ENCODE assay signal across 9 mouse cellular contexts in genomic region chr4:135931832-135932231, GRCm38 (mm10). TPM values are rescaled to one million over a fixed set of nuclear protein-coding genes. Genes with fewer than 3 reads are reported as not detected.
DNase-seq lines count a peak whose midpoint lies in the region; ATAC-seq and TF ChIP-seq lines count a peak whose summit lies in the region.
"Had no signal": no experiment of that assay in that cellular context is flagged by ENCODE, and none has a peak within 500 bp of the region (broad histone marks: within the 10 kb centered on the region; RNA-seq: fewer than 3 reads in every experiment).

No protein-coding gene starts in this region.

- peak; percentile 54 for DNase-seq in kidney, adult 9 months
- DNase-seq in kidney, adult 8-10 months = no peak
- DNase-seq in embryonic facial prominence, embryonic 14.5 days (ENCODE audit: low spot score) = peak; percentile 50
- peak; percentile 73 for DNase-seq in naive thymus-derived CD4-positive, alpha-beta T cell, adult 2 months (ENCODE audit: low read depth)
- no peak for DNase-seq in testis, postnatal 10 days (ENCODE audit: low spot score)
- DNase-seq in left cerebral cortex, adult 11 months (ENCODE audit: low spot score) = no peak
- DNase-seq in left cerebral cortex, postnatal 25 days (ENCODE audit: low spot score in 2 of 2) = no peak

- peak; percentile 46 for TF ChIP-seq CTCF in E14TG2a.4 (conservative IDR thresholded peaks at IDR 0.05; ENCODE audit: low read length)

- H3K36me3 ChIP-seq in E14TG2a.4 (ENCODE audit: insufficient read depth, low read length) = peaks cover 67% of the 10 kb centered on the region
- peaks cover 32% of the 10 kb centered on the region for H3K36me3 ChIP-seq in embryonic facial prominence, embryonic 14.5 days (ENCODE audit: control insufficient read depth, insufficient read depth, low read length)

- no peak for ATAC-seq in embryonic facial prominence, embryonic 14.5 days (ENCODE audit: low read depth)

- H3K9ac ChIP-seq in embryonic facial prominence, embryonic 14.5 days (ENCODE audit: low read depth, low read length) = no peak overlapping the region
- H3K9ac ChIP-seq: liver, embryonic 15.5 days had no signal

- WGBS in embryonic facial prominence, embryonic 14.5 days = 59% methylated on average over 5 of the region's 5 CpGs

- H3K4me3 ChIP-seq in E14TG2a.4 (replicated peaks; ENCODE audit: low read length) = no peak overlapping the region
- no peak overlapping the region for H3K4me3 ChIP-seq in embryonic facial prominence, embryonic 14.5 days (ENCODE audit: low read depth, low read length)
- H3K4me3 ChIP-seq: liver, embryonic 15.5 days had no signal

- no peaks in the 10 kb centered on the region for H3K27me3 ChIP-seq in E14TG2a.4 (ENCODE audit: insufficient read depth, low read length)
- H3K27me3 ChIP-seq in embryonic facial prominence, embryonic 14.5 days (replicated peaks; ENCODE audit: control insufficient read depth, insufficient read depth, low read length) = no peaks in the 10 kb centered on the region
- H3K27me3 ChIP-seq: liver, embryonic 15.5 days had no signal

- no peak overlapping the region for H3K4me2 ChIP-seq in embryonic facial prominence, embryonic 14.5 days (ENCODE audit: low read depth, low read length)
- H3K4me2 ChIP-seq: liver, embryonic 15.5 days had no signal

- no peak overlapping the region for H3K27ac ChIP-seq in embryonic facial prominence, embryonic 14.5 days (replicated peaks; ENCODE audit: low read depth, low read length)
- H3K27ac ChIP-seq: liver, embryonic 15.5 days had no signal

- intact Hi-C loops in left cerebral cortex, postnatal 25 days (cut with DNase I) = loop anchor here (5.0 kb wide), 1 partner anchor 40 kb away; no protein-coding TSS in a partner anchor

- no peaks in the 10 kb centered on the region for H3K9me3 ChIP-seq in E14TG2a.4 (ENCODE audit: low read length)
- no peaks in the 10 kb centered on the region for H3K9me3 ChIP-seq in embryonic facial prominence, embryonic 14.5 days (ENCODE audit: control insufficient read depth, low read length)
- H3K9me3 ChIP-seq: liver, embryonic 15.5 days had no signal

- H3K4me1 ChIP-seq in E14TG2a.4 (replicated peaks; ENCODE audit: low read depth, low read length) = peaks cover 24% of the 10 kb centered on the region
- no peaks in the 10 kb centered on the region for H3K4me1 ChIP-seq in embryonic facial prominence, embryonic 14.5 days (ENCODE audit: control insufficient read depth, insufficient read depth, low read length)

RNA-seq across cellular contexts. Expression of gene Fuca1, which starts 11.3 kb away (rescaled TPM):
- 70.2 and 79.5 TPM in 2 replicates for polyA plus RNA-seq in embryonic facial prominence, embryonic 14.5 days (2014; fragmentation: Nextera tagmentation; extraction: Ambion mirVana)
- total RNA-seq in left cerebral cortex, postnatal 25 days (2021) = 10 to 100 TPM; 29.2 to 36.3 TPM

RNA-seq across cellular contexts. Expression of gene Hmgcl, which starts 14.4 kb away (rescaled TPM):
- polyA plus RNA-seq in embryonic facial prominence, embryonic 14.5 days (2014; fragmentation: Nextera tagmentation; extraction: Ambion mirVana) = 81.7 and 89.4 TPM in 2 replicates
- total RNA-seq in left cerebral cortex, postnatal 25 days (2021) = 10 to 100 TPM; 29.5 TPM

RNA-seq across cellular contexts. Expression of gene Gale, which starts 31.7 kb away (rescaled TPM):
- polyA plus RNA-seq in embryonic facial prominence, embryonic 14.5 days (2014; fragmentation: Nextera tagmentation; extraction: Ambion mirVana) = 50.5 and 56.1 TPM in 2 replicates
- total RNA-seq in left cerebral cortex, postnatal 25 days (2021) = 10 to 100 TPM; 22.4 to 22.5 TPM

RNA-seq across cellular contexts. Expression of gene Cnr2, which starts 36.6 kb away (rescaled TPM):
- 0.69 and 1.1 TPM in 2 replicates for polyA plus RNA-seq in embryonic facial prominence, embryonic 14.5 days (2014; fragmentation: Nextera tagmentation; extraction: Ambion mirVana)
- total RNA-seq in left cerebral cortex, postnatal 25 days (2021) = under 1 TPM in 1 of 2 experiments, not detected in 1; 0.14 TPM

RNA-seq across cellular contexts. Expression of gene Lypla2, which starts 40.6 kb away (rescaled TPM):
- 87.6 and 97.8 TPM in 2 replicates for polyA plus RNA-seq in embryonic facial prominence, embryonic 14.5 days (2014; fragmentation: Nextera tagmentation; extraction: Ambion mirVana)
- 10 to 100 TPM; 87.0 to 88.6 TPM for total RNA-seq in left cerebral cortex, postnatal 25 days (2021)

Comparison
In these comparisons a context has a peak if more than half of its experiments do, and no peak if none do; other contexts are left out.
1. DNase-seq: peak in kidney, adult 9 months (single experiment), embryonic facial prominence, embryonic 14.5 days (single experiment) and naive thymus-derived CD4-positive, alpha-beta T cell, adult 2 months (single experiment); none in kidney, adult 8-10 months (0 of 2), testis, postnatal 10 days (single experiment), left cerebral cortex, adult 11 months (single experiment) and left cerebral cortex, postnatal 25 days (0 of 2).